Mouse (Mus musculus) MN1 (cell line): ENCODE data around the gene 2010111I01Rik.

ENCODE experiments used
- DNase-seq: peaks from one replicate; pipeline ENCODE4 v3.0.0-alpha.2; 2016; ENCODE audit warnings: low spot score

2010111I01Rik gene

DNA sequence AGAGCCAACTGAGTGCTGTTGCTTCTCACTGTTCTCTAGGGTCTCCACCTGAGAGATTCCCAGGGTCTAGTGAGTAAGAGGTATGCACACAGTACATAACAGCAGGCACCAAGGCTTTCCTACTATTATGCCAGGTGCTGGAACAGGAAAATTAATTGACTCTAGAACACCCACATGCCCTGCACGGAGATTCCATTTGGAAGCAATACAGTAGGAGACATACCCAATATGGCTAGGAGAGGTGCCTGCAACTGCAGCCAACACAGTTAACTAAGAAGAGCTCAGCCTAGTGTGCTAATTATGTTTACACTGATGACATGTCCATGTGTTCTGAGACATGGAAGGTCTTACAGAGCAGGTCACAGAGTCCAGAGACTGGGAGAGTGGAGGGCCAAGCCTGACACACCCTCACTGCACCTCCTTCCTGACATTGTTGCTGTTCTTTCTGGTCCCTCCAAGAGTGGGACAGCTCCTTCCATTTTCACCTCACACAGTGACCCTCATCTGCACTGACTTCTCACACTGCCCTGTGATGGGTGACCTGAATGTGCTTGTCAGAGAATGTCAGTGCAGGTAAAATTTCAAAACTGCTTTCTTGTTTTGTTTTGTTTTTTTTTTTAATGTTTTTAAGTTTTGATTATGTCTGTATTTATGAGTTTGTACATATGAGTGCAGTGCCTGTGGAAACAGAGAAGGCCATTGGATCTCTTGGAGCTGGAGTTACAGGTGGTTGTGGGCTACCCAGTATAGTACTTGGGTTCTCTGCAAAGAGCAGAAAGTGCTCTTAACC lies 297.7 kb downstream of the 2010111I01Rik start:
- DNase-seq, result no peak

DNA sequence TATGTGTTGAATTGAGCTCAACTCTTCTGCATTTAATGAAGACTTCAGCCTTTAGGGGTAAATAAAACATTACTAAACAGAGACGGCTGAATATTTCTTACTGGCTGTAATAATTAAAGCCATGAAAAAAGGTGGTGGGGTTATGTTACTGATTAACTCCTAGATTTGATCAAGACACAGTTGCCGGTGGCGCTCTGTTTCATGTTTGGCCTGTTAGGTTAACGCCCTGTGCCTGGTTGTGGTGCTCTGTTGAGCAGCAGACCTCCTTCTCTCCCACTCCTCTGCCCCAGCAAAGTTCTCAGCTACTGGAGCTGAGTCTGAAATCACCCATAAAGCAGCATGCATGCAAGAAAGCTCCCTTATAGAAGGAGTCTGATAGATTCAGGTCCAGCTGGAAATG lies 303.7 kb downstream of the 2010111I01Rik start:
- no peak for DNase-seq

DNA sequence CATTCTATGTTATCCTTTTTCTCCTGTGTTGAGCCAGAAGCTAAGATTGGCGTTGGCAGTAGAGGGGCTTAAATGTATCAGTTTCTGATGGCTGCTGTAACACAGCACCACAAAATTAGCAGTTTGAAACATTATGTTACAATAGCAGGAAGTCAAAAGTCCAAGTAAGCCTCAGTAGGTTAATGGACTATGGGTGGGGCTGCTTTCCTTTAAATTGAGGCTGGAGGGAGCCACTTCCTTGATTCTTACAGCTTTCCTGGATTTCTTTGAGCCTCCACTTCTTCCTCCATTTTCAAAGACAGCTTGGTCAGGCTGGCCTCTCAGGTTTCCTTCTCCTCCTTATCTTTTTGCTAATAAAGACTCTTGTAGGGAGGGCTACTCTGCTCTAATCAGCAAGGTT lies 304.1 kb downstream of the 2010111I01Rik start:
- no peak for DNase-seq

DNA sequence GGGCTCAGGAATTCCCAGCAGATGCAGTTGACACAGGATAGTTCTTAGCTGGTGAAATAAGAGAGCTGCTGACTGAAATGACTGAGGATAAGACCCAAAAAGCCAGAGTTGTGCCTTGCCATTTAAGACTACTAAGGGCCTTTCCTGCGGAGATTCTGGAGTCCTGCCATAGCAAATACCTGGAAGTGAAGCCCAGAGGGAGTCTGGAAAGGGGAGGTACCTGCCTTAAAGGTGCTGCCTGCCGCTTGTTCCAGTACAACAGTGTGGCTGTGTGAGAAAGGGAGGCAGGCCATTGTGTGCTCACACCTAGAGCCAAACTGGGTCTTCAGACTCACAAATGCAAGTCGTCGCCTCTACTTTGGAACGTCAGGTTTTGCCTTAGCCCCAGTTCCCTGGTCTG lies 305.5 kb downstream of the 2010111I01Rik start:
- no peak for DNase-seq

DNA sequence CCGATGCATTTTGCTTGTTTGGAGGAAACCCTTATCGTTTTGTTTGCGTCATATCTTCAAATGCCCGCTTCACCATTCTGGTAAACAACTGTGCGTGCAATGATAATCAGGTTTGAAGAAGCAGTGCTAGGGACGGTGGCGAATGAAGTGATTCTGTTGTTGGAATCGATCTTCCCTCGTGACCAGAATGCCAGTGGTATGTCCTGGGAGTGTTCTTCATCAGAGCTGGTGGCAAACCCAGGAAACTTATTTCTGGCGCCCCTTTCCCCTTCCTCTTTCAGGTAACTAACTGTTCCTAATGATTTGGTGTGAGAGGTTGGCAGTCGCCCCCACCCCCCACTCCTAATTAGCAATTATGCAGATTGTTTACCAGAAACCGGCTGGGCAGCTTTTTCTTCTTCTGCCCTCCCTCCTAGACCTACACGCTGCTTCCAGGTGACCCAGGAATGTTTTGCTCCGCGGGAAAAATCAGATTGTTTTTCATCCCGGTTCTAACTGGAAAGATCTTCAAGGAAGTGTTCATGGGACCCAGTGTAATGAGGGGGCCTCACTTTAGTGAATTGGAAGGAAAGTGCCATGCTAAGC lies 307.4 kb downstream of the 2010111I01Rik start:
- DNase-seq, result no peak

DNA sequence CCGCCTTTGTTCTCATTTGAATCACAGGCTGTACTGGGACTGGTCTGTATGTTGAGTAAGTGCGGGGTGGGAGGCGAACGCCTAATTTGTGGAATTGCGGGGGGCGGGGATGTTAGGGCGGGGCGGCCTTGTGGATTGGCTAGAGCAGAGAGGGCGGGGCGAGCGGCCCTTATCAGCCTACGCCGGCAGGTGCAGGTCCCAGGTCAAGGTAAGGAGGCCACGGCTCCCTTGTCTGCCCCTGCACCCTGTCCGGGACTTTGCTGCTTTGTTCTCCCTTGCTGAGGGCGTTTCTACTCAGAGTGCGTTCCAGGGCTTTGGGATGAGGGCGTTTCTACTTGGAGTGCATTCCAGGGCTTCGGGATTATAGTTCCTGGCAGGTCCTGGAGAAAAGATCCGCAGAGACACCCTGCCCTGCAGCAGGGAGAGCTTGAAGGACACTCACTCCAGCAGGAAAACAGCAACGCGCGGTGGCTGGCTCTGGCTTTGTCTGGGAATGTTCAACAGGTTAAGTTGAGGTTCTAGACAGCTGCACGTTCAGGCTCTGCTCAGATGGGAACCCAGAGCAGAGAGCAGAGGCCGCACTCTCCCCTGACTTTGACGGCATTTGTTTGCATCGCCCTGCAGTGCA lies 308.0 kb downstream of the 2010111I01Rik start:
- DNase-seq, result peak; percentile 80

DNA sequence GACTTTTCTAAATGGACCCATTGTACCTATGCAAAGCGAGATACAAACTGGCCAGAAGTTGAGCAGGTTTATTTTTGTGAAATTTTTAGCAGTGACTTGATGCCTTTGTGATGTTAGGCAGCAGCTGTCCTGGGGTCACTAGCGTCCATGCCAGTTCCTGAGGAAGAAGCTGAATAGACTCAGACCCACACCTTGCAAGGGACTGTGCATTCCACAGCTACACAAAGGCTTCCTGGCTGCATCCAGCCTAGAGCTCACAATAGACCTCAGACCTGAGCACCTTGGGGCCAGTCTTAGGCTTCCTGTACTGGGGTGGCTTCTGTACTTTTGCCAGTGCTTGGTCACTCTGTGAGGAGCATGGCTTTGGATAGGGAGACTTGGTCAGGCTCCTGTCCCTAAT lies 309.2 kb downstream of the 2010111I01Rik start:
- DNase-seq, result no peak

DNA sequence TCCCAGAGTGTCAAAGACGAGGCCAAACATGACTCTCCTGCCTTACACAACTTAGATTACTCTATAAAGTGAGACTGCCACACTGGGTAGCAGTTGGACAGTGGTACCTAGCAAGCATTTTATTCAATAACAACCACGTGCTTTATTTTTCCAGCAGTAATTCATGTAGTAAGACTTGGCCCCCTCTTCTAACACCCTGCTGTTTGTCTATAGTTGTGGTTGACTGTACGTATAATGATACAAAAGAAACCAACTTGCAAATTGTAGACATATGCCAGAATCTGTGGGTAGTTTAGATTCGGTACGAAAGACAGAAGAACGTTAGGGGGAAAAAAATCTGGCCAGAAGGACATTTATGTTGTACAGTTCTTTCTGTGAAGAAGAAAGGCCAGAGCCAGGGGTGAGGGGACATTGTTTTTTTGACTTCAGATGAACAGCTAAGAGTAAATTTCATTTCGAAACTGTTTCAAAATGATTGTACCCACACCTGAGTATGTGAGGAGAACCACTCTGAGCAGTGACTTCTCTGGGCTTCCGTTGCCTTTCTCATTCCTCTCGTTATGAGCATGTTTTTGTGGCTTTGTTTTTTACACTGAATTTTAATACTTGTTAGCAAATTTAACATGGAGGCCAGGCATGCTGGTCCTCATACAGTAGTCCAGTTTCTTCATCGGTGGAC lies 309.9 kb downstream of the 2010111I01Rik start:
- DNase-seq, result no peak

DNA sequence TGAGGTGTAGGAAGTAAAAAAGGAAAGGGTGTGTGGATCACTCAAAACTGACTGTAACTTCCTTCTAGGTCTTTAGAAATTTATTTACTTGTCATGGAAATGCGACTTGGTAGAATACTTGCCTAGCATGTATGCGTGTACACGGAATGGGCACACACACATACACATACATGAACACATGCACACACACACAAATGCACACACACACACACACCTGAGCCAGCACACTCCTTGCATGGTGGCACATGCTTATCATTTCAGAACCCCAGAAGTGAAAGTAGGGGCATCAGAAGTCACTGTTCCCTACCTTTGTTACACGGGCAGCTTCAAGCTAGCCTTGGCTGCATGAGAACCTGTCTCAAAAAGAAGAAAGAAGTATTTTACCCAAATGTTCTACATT lies 311.7 kb downstream of the 2010111I01Rik start:
- DNase-seq, result no peak

DNA sequence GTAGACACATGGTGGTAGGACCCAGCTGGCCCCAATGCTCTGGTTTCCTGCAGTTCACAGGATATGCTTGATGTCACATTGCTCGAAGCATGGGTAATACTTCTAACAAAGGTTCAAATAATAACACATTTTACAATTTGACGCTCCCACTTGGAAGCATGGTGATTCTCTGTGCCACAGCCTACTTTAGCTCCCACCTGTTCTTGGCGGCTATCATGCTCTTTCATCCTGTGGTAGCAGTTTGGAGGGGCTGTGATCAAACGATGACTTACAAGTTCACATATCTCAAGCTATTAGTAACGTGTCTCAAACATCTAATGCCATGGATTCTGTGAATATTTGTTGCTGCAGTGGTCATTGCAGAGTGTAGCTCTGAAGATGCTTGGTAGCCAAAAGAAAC lies 312.6 kb downstream of the 2010111I01Rik start:
- DNase-seq, result no peak

DNA sequence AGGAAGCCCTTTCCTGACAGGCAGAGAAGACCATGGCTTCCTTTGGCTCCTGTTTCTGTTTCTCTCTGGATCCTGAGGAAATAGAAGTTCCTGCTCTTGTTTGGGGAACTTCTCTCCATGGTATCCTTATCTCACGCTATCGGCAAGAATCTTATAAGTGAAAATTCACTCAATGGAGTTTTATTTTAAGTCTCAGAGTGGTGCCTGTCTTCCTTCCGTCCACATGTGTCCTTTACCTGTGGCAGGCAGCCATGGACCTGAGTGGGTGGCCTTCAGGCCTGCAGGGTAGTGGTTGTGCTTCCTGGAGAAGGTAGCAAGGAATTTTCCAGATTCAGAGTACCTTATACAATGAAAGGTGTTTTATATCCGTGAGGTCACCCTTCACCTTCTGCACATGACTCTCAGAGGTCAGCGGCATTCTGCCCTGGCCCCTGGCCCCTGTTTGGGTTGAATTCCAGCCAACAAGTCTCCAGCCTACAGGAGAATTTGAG lies 313.5 kb downstream of the 2010111I01Rik start:
- DNase-seq, result no peak

DNA sequence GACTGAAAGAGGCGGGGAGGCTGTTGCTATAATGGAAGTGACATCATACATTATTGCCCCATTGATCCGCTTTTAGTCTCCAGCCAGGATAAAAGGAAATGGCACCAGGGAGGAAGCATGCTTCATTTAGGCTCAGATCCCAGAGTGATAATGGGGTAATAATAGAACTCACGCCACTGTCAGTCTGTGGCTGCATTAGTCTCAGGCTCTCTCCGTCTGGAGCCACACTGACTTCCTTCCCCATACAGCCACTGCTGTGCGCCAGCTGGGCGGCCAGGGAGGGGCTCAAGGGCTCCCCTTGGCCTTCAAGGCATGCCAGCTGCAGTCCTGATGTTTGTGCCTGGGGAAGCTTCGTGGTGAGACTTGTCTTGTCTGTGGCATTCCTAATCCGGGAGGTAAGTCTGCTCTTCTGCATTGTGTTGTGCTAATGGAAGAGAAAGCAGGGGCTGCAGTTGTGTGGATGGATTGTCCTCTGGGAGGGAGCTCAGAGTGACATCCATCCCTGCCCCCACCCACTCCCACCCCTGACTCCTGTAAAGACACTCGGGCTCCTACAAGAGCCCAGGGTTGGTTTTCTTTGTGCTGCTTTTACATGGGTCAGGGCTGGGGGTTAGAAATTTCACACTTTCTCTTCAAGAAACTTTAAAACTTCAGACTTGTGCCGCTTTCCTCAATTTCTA lies 314.2 kb downstream of the 2010111I01Rik start:
- DNase-seq, result peak; percentile 78

DNA sequence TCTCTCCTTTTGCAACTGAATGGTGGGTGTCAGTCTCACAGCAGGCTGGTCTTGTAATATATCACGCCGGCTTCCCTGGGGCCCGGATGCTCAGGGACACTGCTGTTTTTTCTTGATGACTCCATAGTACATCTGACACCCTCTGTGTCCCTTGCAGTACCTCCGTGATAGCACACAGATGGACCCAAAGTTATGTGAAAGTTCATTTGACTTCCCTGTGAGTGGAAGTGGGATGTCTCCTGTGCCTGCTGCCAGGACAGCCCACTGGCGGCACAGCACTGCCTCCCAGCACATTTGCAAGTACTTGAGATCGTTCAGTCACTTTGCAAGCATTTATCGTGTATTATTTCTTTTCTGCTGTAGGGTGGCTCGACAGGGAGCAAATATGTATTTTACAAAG lies 315.1 kb downstream of the 2010111I01Rik start:
- DNase-seq, result no peak

DNA sequence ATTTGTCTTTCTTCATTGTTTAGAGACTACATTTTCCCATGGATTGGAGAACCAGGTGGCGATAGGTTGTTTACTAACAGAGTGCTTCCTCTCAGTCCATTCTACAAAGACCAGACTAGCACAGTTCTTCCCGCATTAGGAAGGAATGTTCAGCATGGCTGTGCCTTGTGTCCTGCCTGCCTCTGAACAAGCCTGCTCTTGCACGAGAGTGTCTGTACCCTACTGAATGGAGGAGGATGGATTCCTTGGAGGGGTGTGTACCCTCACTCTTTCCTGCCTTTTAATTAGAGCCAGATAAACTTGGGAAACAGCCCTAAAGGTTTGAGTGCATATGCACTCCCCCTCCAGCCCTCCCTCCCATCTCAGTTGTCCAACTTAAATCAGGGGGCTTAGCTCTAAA lies 315.7 kb downstream of the 2010111I01Rik start:
- no peak for DNase-seq

DNA sequence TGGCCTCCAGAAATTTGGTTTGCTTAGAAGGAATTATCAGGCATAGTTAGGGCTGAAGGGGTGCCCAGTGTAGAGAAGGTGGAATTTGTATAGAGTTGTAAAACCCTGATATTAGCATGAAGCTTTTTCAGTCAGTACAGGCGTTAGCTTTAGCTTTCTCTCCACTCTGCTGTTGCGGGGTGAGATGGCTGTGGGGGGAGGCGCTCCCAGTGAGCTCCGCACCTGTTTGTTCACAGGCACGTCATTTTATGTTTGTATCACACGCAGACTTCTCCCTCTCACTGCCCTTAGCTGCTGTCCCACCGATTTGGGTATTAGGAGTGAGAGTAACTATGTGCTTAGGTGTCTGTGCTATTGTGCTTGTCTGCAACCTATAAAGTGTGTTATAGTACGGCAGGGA lies 316.5 kb downstream of the 2010111I01Rik start:
- no peak for DNase-seq

DNA sequence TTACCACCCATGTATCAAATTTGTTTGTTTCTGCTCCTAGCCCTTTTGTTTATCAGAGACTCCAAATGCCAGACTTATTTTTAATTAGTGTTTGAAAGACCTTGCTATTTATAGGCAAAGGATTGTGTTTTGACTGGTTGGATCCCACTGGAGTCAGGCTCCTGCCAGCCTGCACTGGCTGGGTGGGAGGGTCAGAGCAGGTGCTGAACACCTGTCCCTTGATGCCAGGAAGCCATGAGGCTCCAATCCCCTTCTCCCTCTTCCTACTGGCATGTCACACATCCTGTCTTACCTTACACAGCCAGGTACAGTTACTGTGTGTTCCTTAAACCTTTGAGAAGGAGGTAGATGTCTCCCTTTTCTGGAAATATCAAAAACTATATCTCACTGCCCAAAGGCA lies 318.5 kb downstream of the 2010111I01Rik start:
- DNase-seq, result no peak

DNA sequence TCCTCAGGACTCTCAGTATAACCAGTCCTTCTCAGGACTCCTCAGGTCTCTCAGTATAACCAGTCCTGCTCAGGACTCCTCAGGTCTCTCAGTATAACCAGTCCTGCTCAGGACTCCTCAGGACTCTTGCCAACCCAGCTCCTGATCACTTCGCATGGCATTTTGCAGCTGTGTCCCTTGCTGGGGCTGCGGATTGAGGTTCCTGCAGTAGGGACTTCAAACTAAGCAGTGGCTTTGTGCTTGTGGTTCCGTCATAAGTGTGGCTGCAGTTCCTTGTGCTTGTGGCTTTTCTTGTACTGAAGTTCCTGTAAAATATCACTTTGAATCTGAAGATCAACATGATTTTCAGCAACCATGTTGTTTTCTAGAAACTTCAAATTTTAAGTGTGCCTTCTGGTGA lies 320.1 kb downstream of the 2010111I01Rik start:
- no peak for DNase-seq

DNA sequence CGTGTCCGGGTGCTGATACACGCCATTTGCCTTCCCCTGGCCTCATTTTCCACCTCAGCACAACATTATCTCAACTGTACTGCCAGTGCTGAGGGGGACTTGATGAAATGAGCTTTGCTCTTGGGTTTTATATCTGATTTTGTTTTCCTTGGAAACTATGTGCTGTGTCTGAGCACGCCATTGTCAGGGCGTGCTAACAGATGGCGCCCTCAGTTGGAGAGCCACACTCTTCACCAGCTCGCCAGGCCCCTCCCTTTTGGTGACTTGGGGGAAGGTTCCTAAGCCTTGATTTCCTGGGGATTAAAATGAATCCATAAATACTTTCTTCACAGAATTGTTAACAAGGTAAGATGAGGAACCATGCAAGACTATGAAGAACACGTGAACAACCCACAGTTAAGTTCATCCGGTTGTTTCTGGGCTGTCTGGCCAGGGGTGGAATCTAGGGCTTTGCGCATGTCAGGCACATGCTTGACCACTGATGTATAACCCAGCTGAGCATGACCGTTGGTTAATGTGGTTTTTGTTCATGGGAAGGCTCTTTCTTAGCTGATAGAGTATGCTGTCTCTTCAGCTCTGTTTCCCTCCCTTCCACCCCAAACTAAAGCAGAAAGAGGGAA lies 321.9 kb downstream of the 2010111I01Rik start:
- no peak for DNase-seq

DNA sequence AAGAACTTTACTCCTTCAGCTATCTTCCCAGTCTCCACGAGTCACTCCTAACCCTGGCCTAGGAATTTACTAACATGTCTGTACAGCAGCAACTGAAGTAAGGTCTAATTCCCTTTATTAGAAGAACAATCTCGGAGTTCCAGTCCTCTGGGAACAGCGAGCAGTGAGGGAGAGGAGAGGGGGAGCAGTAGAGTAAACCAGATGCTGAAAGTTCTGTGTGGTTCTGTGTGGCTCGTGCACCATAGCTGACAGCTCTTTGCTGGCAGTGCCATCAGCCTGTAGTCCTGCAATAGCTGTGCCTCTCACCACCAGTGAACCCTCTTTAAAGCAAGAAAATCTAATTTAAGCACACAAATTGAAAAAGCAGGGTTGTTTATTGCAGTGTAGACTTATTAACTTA lies 324.5 kb downstream of the 2010111I01Rik start:
- no peak for DNase-seq

DNA sequence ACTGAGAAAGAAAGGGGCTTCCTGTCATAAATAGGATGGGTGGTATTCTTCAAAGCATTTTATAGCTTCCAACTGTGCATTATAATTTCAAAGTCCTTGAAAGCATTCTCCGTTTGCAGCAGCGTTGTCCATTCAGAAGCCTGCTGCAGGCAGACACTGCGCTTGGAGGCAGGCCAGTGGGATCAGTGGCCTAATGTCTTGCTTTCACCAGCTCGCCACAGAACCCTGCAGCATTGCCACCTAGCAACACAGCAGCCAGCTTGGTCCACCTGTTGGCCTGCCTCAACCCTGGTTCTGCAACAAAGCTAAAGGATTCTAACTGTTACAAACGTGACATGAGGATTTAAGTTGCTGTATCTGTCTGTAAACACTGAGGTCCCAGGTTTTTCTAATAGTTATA lies 325.0 kb downstream of the 2010111I01Rik start:
- no peak for DNase-seq

DNA sequence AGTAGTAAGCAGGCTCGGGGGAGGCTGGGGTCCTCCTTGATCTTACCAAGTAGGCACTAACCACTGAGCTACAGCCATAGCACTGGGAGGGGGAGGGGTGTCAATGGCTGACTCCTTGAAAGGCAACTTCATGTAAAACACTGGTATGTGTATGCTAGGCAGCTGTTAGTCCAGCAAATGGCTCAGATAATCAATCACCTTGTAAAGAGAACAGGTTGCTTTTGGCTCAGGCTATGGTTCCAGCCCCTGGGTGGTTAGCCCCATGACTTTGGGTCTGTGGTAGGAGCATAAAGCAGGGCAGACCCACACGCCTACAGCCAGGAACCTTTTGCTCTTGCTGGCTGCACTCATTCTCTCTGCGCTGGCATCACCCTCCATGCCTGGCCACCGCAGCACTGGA lies 325.4 kb downstream of the 2010111I01Rik start:
- DNase-seq, result no peak

DNA sequence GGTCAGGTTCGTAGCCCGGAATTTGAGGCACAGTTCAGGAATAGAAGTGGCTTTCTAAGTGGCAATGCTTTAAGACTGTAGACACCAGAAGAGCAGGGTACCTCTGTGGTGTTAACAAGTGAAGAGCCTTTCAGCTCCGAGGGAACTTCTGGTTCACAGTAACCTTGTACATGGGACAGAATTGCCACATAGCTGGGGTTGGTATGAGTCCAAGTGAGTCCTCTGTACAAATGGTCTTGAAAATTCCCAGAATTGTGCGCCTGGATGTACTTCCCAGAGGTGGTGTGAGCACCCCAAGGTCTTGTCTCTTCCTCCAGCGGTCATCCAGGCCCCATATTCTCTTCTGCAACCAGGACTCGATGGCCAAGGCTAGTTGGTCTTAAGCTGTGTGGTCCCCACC lies 326.3 kb downstream of the 2010111I01Rik start:
- no peak for DNase-seq
